Mouse (Mus musculus) stomach, embryonic 16.5 days (tissue): ENCODE results near the gene Prodh2. TPM values are rescaled to one million over a fixed set of nuclear protein-coding genes. Genes with fewer than 3 reads are reported as not detected.
"Not testable (repeated sequence)": the region's sequence is repeated elsewhere in the genome, so short reads cannot be mapped to it uniquely, and the experiment has no call there.

Source experiments
- ATAC-seq: fragments of 200-750 bp; cut with Nextera tagmentation; 2 replicates; pipeline ENCODE4 v1.8.0; 2017; ENCODE audit warnings: moderate number of reproducible peaks, moderate TSS enrichment; ENCODE audit not compliant: insufficient read depth, low FRiP score
- H3K27ac ChIP-seq: fragments of 300-500 bp; sonication (generic); 2 replicates; pipeline ENCODE4 v1.5.1; 2014; ENCODE audit warnings: low read length
- H3K27me3 ChIP-seq: fragments of 300-500 bp; sonication (generic); 2 replicates; pipeline ENCODE4 v1.6.1; 2014; ENCODE audit warnings: low read length, control low read depth, mixed read lengths; ENCODE audit not compliant: control insufficient read depth, insufficient read depth
- H3K36me3 ChIP-seq: fragments of 300-500 bp; sonication (generic); 2 replicates; pipeline ENCODE4 v1.6.1; 2014; ENCODE audit warnings: low read length; ENCODE audit not compliant: control insufficient read depth, insufficient read depth
- H3K4me1 ChIP-seq: fragments of 300-500 bp; sonication (generic); 2 replicates; pipeline ENCODE4 v1.6.1; 2014; ENCODE audit warnings: low read length, control low read depth, mixed read lengths; ENCODE audit not compliant: control insufficient read depth, insufficient read depth
- H3K4me2 ChIP-seq: fragments of 300-500 bp; sonication (generic); 2 replicates; pipeline ENCODE4 v1.6.1; 2014; ENCODE audit warnings: low read depth, low read length, mixed read lengths
- H3K4me3 ChIP-seq: fragments of 300-500 bp; sonication (generic); replicated peaks from 2 replicates; pipeline ENCODE4 v1.5.1; 2014; ENCODE audit warnings: mild to moderate bottlenecking, low read length
- H3K9ac ChIP-seq: fragments of 300-500 bp; sonication (generic); 2 replicates; pipeline ENCODE4 v1.6.1; 2014; ENCODE audit warnings: low read length
- H3K9me3 ChIP-seq: fragments of 300-500 bp; sonication (generic); replicated peaks from 2 replicates; pipeline ENCODE4 v1.6.1; 2016; ENCODE audit warnings: low read length, control low read depth; ENCODE audit not compliant: control insufficient read depth
- WGBS: fragments of 180-500 bp; shearing (Covaris S2); extraction: QIAGEN DNeasy Blood & Tissue Kit; methylation state at CpG from one replicate; pipeline ENCODE4 v1.1.7; 2014; 5-methylcytosine and 5-hydroxymethylcytosine counted together
- polyA plus RNA-seq: library from polyadenylated mRNA; unstranded; fragments of >200 nt; fragmentation: Nextera tagmentation; extraction: Ambion mirVana; gene quantifications from 2 replicates; pipeline ENCODE4 v1.2.1, GENCODE M21; 2015

The Prodh2 gene
- polyA plus RNA-seq, 1 experiment from 2014 or later, result 4.0 TPM

GRCm38 (mm10) chr7:30476136-30476535 lies 17.3 kb upstream of the Prodh2 start:
- H3K27ac ChIP-seq, H3K4me2 ChIP-seq, ATAC-seq, H3K4me1 ChIP-seq, H3K4me3 ChIP-seq, H3K9ac ChIP-seq, H3K9me3 ChIP-seq, H3K27me3 ChIP-seq, H3K36me3 ChIP-seq: not testable (repeated sequence)
- WGBS, result 85% methylated on average over 7 of the region's 7 CpGs

- no peak overlapping the region for H3K27ac ChIP-seq
- H3K9me3 ChIP-seq, result no peaks in the 10 kb centered on the region
- peak overlapping the region; percentile 51 for H3K4me2 ChIP-seq
- H3K4me3 ChIP-seq, result peak overlapping the region; percentile 17
- WGBS, result 7% methylated on average over 29 of the region's 32 CpGs
- peaks cover 5% of the 10 kb centered on the region; the same call in 1 of the 2 replicates for H3K4me1 ChIP-seq
- ATAC-seq, result no peak
- H3K27me3 ChIP-seq, result no peaks in the 10 kb centered on the region
- peak overlapping the region; percentile 46; the same call in 1 of the 2 replicates for H3K9ac ChIP-seq
- no peaks in the 10 kb centered on the region for H3K36me3 ChIP-seq
Observed at GRCm38 (mm10) chr7:30477415-30478381, 15.7 kb upstream of the Prodh2 start.

DNA sequence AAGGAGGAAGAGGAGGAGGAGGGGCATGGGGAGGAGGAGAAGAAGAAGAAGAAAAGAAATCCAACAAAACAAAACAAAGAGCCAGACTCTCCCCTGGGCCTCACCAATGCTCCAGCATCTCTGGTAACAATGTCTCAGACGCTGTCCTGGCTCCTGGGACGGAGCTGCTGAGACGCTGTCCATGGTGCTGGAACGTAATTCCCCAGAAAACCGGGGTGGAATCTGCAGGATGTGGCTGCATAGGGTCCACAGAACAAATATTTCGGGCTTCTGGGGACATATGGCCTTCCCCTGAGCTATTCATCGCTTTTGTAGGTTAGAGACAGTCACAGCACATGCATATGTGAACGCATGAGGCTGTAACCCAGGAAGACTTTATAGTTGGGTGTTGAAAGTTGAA lies 9.2 kb upstream of the Prodh2 start:
- no peaks in the 10 kb centered on the region for H3K4me1 ChIP-seq
- 14% methylated on average over 8 of the region's 8 CpGs for WGBS
- H3K9me3 ChIP-seq, result no peaks in the 10 kb centered on the region
- no peaks in the 10 kb centered on the region for H3K36me3 ChIP-seq
- no peak overlapping the region for H3K4me3 ChIP-seq
- H3K4me2 ChIP-seq, result no peak overlapping the region
- H3K27me3 ChIP-seq, result no peaks in the 10 kb centered on the region
- H3K27ac ChIP-seq, result no peak overlapping the region
- no peak for ATAC-seq
- no peak overlapping the region for H3K9ac ChIP-seq

DNA sequence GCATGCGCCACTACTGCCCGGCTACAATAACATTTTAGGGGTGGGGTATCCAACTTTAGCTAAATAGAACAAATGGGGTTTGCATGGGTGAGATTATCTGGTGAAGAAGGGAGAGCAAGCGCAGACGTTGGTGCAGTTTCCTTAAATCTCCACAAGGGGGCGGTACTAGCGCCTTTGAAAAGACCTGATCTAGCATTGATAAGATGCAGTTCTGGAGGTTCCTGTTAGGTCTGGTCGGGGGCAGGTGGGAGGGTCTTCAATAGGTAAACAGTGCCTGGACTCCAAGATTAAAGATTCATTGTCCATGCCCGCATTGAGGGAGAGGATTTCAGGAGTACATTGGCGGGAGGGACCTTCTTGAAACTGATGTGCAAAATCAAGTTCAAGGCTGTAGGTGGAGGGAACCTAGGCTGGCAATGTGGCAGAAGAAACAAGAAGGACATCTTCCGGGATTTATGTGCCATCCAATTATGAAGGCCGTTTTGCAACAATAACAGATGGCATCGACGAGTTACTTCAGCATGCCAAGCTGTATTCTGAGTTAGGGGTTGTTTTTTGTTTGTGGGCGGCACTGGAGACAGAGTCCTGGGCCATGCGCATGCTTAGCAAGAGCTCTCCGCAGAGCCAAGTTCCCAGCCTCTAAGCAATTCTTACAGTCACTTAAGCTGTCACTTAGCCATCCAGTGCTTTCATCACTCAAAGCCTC lies 3.0 kb upstream of the Prodh2 start:
- H3K9me3 ChIP-seq, result no peaks in the 10 kb centered on the region
- H3K27ac ChIP-seq, result no peak overlapping the region
- no peak for ATAC-seq
- H3K4me2 ChIP-seq, result no peak overlapping the region
- H3K36me3 ChIP-seq, result no peaks in the 10 kb centered on the region
- no peak overlapping the region for H3K9ac ChIP-seq
- no peaks in the 10 kb centered on the region for H3K4me1 ChIP-seq
- no peak overlapping the region for H3K4me3 ChIP-seq
- 28% methylated on average over 16 of the region's 16 CpGs for WGBS
- H3K27me3 ChIP-seq, result no peaks in the 10 kb centered on the region

DNA sequence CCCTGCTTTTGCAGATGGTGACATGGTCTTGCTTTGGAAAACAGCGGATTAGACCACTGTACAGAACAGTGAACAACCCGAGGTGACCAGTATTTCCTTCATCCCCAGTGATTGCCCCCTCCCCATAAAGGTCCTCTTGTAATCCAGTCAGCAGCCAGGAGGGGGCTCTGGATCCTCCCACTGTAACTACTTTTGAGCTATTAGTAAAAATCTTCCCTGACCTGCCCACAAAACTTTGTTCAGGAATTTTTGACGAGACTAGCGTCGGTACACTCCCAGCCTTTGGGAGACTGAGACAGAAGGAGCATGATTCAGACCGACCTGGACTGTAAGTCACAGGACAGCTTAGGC lies 2.5 kb upstream of the Prodh2 start:
- Histone ChIP-seq H3K4me1 (no peaks in the 10 kb centered on the region), H3K4me3 (no peak overlapping the region), H3K9me3 (no peaks in the 10 kb centered on the region), H3K27me3 (no peaks in the 10 kb centered on the region), H3K4me2 (no peak overlapping the region), H3K9ac (no peak overlapping the region), H3K27ac (no peak overlapping the region), H3K36me3 (no peaks in the 10 kb centered on the region)
- no peak for ATAC-seq
- WGBS, result 14% methylated on average over 6 of the region's 6 CpGs

GRCm38 (mm10) chr7:30492765-30493164 lies 657 bp upstream of the Prodh2 start:
- Histone ChIP-seq H3K9ac (no peak overlapping the region), H3K27ac (no peak overlapping the region), H3K4me2 (no peak overlapping the region), H3K36me3 (no peaks in the 10 kb centered on the region), H3K9me3 (no peaks in the 10 kb centered on the region), H3K27me3 (no peaks in the 10 kb centered on the region), H3K4me1 (no peaks in the 10 kb centered on the region), H3K4me3 (no peak overlapping the region)
- WGBS, result 15% methylated on average over 4 of the region's 4 CpGs
- no peak for ATAC-seq

GRCm38 (mm10) chr7:30495506-30496042 lies 2.2 kb downstream of the Prodh2 start:
- H3K9me3 ChIP-seq, ATAC-seq: not testable (repeated sequence)
- WGBS, result 58% methylated on average over 5 of the region's 5 CpGs

GRCm38 (mm10) chr7:30501159-30501558 lies 7.7 kb downstream of the Prodh2 start:
- not testable (repeated sequence) for H3K4me2 ChIP-seq, ATAC-seq, H3K4me3 ChIP-seq, H3K27me3 ChIP-seq, H3K9ac ChIP-seq, H3K27ac ChIP-seq, H3K36me3 ChIP-seq, H3K9me3 ChIP-seq, H3K4me1 ChIP-seq
- WGBS, result 74% methylated on average over 5 of the region's 5 CpGs

More at GRCm38 (mm10) chr7:30495506-30496042, 2.2 kb downstream of the Prodh2 start:
- H3K9ac ChIP-seq, H3K27me3 ChIP-seq, H3K27ac ChIP-seq, H3K4me2 ChIP-seq, H3K36me3 ChIP-seq, H3K4me3 ChIP-seq, H3K4me1 ChIP-seq: not testable (repeated sequence)

DNA sequence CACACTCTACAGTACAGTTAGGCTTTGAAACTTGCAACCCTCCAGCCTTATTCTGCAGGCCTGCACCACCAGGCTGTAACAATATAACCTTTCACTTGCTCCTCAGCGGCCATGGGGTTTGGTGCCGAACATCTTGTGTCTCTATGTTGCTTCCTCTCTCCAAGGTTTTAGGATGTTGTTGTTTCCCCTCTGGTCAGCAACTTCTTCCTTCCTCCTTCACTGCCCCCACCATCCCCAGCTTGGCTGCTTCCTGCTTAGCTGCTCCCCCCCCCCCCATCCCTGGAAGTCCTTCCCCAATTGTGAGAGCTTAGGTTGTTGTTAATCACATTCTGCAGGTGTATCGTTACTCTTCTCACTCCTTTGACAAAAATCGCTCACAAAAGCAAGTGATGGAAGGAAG lies 14.6 kb downstream of the Prodh2 start:
- H3K36me3 ChIP-seq, result no peaks in the 10 kb centered on the region
- H3K27me3 ChIP-seq, result no peaks in the 10 kb centered on the region
- H3K4me1 ChIP-seq, result no peaks in the 10 kb centered on the region
- ATAC-seq, result no peak
- no peak overlapping the region for H3K4me3 ChIP-seq
- no peak overlapping the region for H3K4me2 ChIP-seq
- no peak overlapping the region for H3K27ac ChIP-seq
- H3K9me3 ChIP-seq, result no peaks in the 10 kb centered on the region
- H3K9ac ChIP-seq, result no peak overlapping the region
- WGBS, result 65% methylated on average over 4 of the region's 4 CpGs
